Mouse (Mus musculus): Measurements from ENCODE around the gene Lrfn4. TPM values are rescaled to one million over a fixed set of nuclear protein-coding genes. Genes with fewer than 3 reads are reported as not detected.

Lrfn4 gene
- 14.1 and 18.8 TPM in 2 replicates for polyA plus RNA-seq (2014; fragmentation: Nextera tagmentation; extraction: Ambion mirVana)

DNA sequence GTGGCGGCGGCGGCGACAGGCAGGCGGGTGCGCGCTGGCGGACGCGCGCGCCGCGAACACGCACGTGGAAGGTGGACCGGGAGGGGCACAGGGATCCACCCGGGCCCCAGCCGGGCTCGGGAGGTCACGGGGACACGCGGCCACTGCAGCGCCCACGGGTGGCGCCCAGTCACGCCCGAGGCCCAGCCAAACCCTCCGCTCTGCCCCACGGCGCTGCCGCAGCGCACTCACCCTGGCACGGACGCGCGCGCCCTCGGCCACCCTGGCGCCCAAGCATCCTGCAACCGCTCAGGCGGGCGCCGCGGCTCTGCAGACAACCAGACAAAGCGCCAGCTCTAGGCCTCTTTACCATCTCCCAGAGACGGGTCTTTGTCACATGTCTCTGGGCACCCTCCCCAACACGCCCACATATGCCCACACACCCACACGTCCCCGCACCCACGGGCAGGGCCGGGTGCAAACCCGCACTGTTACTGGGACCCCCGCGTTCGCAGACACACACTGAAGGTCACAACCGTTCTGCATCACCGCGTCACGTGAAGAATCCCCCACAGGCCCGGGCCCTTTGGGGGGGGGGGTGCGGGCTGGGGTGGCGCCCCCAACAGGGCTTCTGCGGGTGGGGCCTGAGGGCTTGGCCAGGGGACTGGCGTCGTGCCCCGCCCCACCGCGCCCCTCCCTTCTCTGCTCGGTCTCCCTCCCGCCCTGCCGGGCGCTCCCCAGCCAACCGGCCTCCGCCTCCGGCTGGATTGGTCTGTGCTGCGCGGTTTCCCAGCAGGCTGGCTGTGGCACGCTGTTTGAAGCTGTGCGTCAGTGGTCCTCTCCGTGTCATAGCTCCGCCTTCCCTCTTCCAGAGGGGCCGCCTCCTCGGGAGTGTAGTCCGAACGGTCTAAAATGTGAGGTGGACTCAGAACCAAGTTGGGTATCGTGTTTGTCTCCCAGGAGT is at the start of gene Lrfn4:
Gene Lrfn4 (minus strand): TSS at position 517 of the 943 bp plus-strand sequence.
- peak within 1 kb of the TSS; percentile 89 for H3K4me3 ChIP-seq (replicated peaks; ENCODE audit: low read depth, low read length)
- H3K9ac ChIP-seq (replicated peaks; ENCODE audit: low read length), result peak within 1 kb of the TSS; percentile 98
- H3K9me3 ChIP-seq (ENCODE audit: control insufficient read depth, low read length), result no peaks in the 10 kb centered on the region
- H3K4me1 ChIP-seq (ENCODE audit: control insufficient read depth, insufficient read depth, low read length), result peaks cover 12% of the 10 kb centered on the region
- DNase-seq, result peak; percentile 94
- WGBS, result under 1% methylated on average over 82 of the region's 87 CpGs
- peak within 1 kb of the TSS; percentile 94 for H3K27ac ChIP-seq (replicated peaks; ENCODE audit: low read depth, low read length)
- no peaks in the 10 kb centered on the region for H3K27me3 ChIP-seq (ENCODE audit: control insufficient read depth, insufficient read depth, low read length)
- peak; percentile 92 for ATAC-seq (ENCODE audit: low FRiP score, low TSS enrichment)
- H3K36me3 ChIP-seq (ENCODE audit: control insufficient read depth, insufficient read depth, low read length), result peaks cover 36% of the 10 kb centered on the region
- H3K4me2 ChIP-seq (ENCODE audit: low read length), result peak within 1 kb of the TSS; percentile 83

DNA sequence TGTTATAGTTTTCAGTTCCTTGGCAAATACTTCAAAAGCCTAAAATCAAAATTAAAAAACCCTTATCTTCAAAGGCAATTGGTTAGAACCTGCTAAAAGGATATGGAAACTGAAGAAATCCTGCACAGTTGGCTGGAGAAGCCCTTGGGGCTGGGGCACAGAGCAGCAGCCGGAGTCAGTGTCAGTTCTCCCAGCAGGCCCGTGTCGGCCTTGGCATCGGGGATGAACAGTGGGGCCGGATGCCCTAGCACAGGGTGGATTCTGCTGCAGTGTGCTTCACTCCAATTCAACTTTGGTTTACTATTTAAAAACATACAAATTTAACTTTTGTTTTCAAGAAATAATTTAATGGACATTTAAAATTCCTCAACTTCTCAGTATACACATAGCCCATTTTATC is 42.7 kb upstream of the Lrfn4 start:
- DNase-seq (no peak), ATAC-seq (ENCODE audit: low FRiP score, low TSS enrichment) (no peak)
- Histone ChIP-seq H3K4me2 (ENCODE audit: low read length) (no peak overlapping the region), H3K36me3 (ENCODE audit: control insufficient read depth, insufficient read depth, low read length) (no peaks in the 10 kb centered on the region), H3K27me3 (ENCODE audit: control insufficient read depth, insufficient read depth, low read length) (no peaks in the 10 kb centered on the region), H3K4me1 (ENCODE audit: control insufficient read depth, insufficient read depth, low read length) (no peaks in the 10 kb centered on the region), H3K4me3 (replicated peaks; ENCODE audit: low read depth, low read length) (no peak overlapping the region), H3K9me3 (ENCODE audit: control insufficient read depth, low read length) (no peaks in the 10 kb centered on the region), H3K9ac (replicated peaks; ENCODE audit: low read length) (no peak overlapping the region), H3K27ac (replicated peaks; ENCODE audit: low read depth, low read length) (no peak overlapping the region)
- 93% methylated on average over 5 of the region's 5 CpGs for WGBS

DNA sequence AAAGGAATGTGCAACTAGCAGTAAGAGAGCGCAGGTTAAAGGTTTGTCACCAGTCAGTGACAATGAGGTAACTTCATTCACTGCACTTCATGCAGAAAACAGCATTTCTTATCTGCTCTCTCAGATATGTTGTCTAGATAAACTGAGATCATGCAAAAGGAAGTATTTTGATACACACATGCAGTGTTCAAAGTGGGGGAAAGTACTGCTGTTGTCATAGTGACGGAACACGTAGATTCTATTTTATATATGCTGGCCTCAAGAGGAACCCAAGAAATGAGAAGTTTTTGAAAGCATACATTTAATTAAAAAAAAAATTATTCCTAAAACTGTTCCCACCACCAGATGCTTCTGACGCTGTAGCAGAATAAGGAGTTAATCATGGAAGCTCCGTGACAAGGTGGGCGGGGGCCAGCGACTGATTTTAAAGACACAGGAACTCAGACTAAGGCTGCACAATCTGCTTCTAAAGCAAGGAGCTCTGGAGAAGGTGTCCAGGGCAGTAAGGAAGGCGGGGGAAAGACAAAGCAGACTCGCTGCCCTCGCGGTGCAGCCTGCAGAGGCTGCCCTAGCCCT is 31.5 kb upstream of the Lrfn4 start:
- no peak overlapping the region for H3K4me2 ChIP-seq (ENCODE audit: low read length)
- ATAC-seq (ENCODE audit: low FRiP score, low TSS enrichment) (no peak), DNase-seq (no peak)
- no peak overlapping the region for H3K27ac ChIP-seq (replicated peaks; ENCODE audit: low read depth, low read length)
- H3K9me3 ChIP-seq (ENCODE audit: control insufficient read depth, low read length), result no peaks in the 10 kb centered on the region
- WGBS, result 66% methylated on average over 11 of the region's 11 CpGs
- no peak overlapping the region for H3K9ac ChIP-seq (replicated peaks; ENCODE audit: low read length)
- no peaks in the 10 kb centered on the region for H3K4me1 ChIP-seq (ENCODE audit: control insufficient read depth, insufficient read depth, low read length)
- no peaks in the 10 kb centered on the region for H3K36me3 ChIP-seq (ENCODE audit: control insufficient read depth, insufficient read depth, low read length)
- H3K27me3 ChIP-seq (ENCODE audit: control insufficient read depth, insufficient read depth, low read length), result no peaks in the 10 kb centered on the region
- no peak overlapping the region for H3K4me3 ChIP-seq (replicated peaks; ENCODE audit: low read depth, low read length)

DNA sequence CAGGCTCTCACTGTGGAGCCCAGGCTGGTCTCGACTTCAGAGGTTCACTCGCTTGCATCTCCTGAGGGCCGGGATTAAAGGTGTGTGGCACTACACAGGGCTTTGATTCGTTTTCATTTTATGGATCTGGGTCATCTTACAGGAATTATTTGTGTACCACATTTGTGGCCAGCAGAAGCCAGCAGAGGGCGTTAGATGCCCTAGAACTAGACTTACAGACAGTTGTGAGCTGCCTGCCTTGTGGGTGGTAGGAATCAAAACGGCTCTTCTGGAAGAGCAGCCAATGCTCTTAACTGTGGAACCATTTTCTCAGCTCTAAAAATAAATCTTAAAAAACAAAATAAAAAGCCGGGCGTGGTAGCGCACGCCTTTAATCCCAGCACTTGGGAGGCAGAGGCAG is 28.8 kb upstream of the Lrfn4 start:
- ATAC-seq (ENCODE audit: low FRiP score, low TSS enrichment) (no peak), DNase-seq (peak; percentile 72)
- Histone ChIP-seq H3K9ac (replicated peaks; ENCODE audit: low read length) (no peak overlapping the region), H3K4me2 (ENCODE audit: low read length) (no peak overlapping the region), H3K9me3 (ENCODE audit: control insufficient read depth, low read length) (no peaks in the 10 kb centered on the region), H3K36me3 (ENCODE audit: control insufficient read depth, insufficient read depth, low read length) (no peaks in the 10 kb centered on the region), H3K4me3 (replicated peaks; ENCODE audit: low read depth, low read length) (no peak overlapping the region), H3K27me3 (ENCODE audit: control insufficient read depth, insufficient read depth, low read length) (no peaks in the 10 kb centered on the region), H3K4me1 (ENCODE audit: control insufficient read depth, insufficient read depth, low read length) (no peaks in the 10 kb centered on the region), H3K27ac (replicated peaks; ENCODE audit: low read depth, low read length) (no peak overlapping the region)
- WGBS, result 43% methylated on average over 10 of the region's 10 CpGs

DNA sequence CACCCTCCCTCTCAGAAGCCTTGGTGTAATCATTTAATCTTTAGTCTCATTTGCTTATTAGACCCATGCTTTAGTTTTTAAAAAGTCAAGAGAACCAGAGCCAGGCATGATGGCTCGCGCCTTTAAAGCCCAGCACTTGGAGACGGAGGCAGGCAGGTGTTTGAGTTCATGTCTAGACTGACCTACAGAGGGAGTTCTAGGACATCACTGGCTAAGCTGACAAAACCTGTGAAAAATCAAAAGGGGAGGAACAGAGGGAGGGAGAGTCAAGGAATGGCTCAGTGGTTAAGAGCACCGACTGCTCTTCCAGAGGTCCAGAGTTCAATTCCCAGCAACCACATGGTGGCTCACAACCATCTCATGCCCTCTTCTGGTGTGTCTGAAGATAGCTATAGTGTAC is 20.5 kb upstream of the Lrfn4 start:
- Histone ChIP-seq H3K27ac (replicated peaks; ENCODE audit: low read depth, low read length) (no peak overlapping the region), H3K27me3 (ENCODE audit: control insufficient read depth, insufficient read depth, low read length) (no peaks in the 10 kb centered on the region), H3K4me2 (ENCODE audit: low read length) (no peak overlapping the region), H3K4me3 (replicated peaks; ENCODE audit: low read depth, low read length) (no peak overlapping the region), H3K9me3 (ENCODE audit: control insufficient read depth, low read length) (no peaks in the 10 kb centered on the region), H3K9ac (replicated peaks; ENCODE audit: low read length) (no peak overlapping the region), H3K4me1 (ENCODE audit: control insufficient read depth, insufficient read depth, low read length) (no peaks in the 10 kb centered on the region), H3K36me3 (ENCODE audit: control insufficient read depth, insufficient read depth, low read length) (no peaks in the 10 kb centered on the region)
- 64% methylated on average over 4 of the region's 4 CpGs for WGBS
- ATAC-seq (ENCODE audit: low FRiP score, low TSS enrichment) (no peak), DNase-seq (no peak)

DNA sequence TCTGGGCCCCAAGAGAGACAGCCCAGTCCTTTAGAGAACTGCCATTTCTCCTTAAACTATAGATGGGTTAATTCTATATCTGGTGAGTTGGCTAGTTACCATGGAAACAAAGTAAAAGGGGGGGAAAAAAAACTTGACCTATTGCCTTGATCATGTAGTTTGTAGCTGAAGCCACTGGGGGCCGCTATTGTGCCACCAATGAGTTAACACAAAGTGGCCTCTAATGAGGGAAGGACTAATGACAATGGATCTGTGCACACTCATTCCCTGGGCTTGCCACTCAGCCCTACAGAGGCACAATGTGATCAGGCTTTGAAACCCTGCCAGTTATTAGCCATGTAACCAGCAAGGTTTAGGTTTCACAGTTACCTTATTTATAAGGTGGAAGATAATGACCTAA is 13.4 kb upstream of the Lrfn4 start:
- no peak for ATAC-seq (ENCODE audit: low FRiP score, low TSS enrichment)
- H3K27ac ChIP-seq (replicated peaks; ENCODE audit: low read depth, low read length), result peak overlapping the region; percentile 15; the same call in 1 of the 2 replicates
- no peak overlapping the region for H3K9ac ChIP-seq (replicated peaks; ENCODE audit: low read length)
- H3K4me2 ChIP-seq (ENCODE audit: low read length), result no peak overlapping the region
- no peaks in the 10 kb centered on the region for H3K27me3 ChIP-seq (ENCODE audit: control insufficient read depth, insufficient read depth, low read length)
- WGBS, result 0% methylated on average over 1 of the region's 1 CpGs
- H3K36me3 ChIP-seq (ENCODE audit: control insufficient read depth, insufficient read depth, low read length), result peaks cover 3% of the 10 kb centered on the region
- peaks cover 13% of the 10 kb centered on the region for H3K4me1 ChIP-seq (ENCODE audit: control insufficient read depth, insufficient read depth, low read length)
- no peaks in the 10 kb centered on the region for H3K9me3 ChIP-seq (ENCODE audit: control insufficient read depth, low read length)
- DNase-seq, result peak; percentile 90
- no peak overlapping the region for H3K4me3 ChIP-seq (replicated peaks; ENCODE audit: low read depth, low read length)

DNA sequence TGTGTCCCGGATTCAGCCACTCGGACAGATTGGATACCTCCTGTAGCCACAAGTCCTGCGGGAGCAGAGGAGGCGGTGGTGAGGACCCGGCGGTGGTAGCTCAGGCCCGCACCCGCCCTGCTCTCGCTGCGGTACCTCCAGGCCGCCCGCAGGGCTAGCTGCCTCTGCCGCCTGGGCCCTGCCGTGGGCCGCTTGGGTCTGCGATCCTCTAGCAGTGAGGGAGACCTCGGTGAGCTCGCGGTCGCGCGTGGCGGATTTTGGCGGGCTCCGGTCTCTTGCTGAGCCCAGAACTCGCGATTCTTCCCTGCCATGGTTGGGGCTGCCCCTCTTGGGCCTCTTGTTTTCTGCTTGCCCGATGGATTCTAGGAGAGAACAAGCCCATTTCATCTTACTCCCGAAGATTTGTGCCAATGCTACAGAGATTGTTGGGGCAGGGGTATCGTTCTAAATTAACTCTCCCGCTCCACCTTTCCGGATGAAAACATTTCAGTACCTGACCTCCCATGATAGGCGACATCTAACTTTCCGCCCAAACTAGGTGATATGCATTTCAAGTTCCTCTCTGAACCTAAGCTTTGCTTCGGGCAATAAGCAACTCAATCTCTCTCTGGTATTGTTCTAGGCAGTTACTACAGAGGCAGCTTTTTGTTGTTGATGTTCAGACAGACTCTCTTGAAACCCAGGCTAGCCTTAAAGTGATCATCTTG is 10.5 kb upstream of the Lrfn4 start:
- Histone ChIP-seq H3K9ac (replicated peaks; ENCODE audit: low read length) (peak overlapping the region; percentile 85), H3K4me1 (ENCODE audit: control insufficient read depth, insufficient read depth, low read length) (peaks cover 13% of the 10 kb centered on the region), H3K4me2 (ENCODE audit: low read length) (peak overlapping the region; percentile 95), H3K27ac (replicated peaks; ENCODE audit: low read depth, low read length) (peak overlapping the region; percentile 91), H3K9me3 (ENCODE audit: control insufficient read depth, low read length) (no peaks in the 10 kb centered on the region), H3K27me3 (ENCODE audit: control insufficient read depth, insufficient read depth, low read length) (no peaks in the 10 kb centered on the region), H3K36me3 (ENCODE audit: control insufficient read depth, insufficient read depth, low read length) (peaks cover 31% of the 10 kb centered on the region), H3K4me3 (replicated peaks; ENCODE audit: low read depth, low read length) (peak overlapping the region; percentile 81)
- WGBS, result 2% methylated on average over 35 of the region's 35 CpGs
- no peak for DNase-seq
- ATAC-seq (ENCODE audit: low FRiP score, low TSS enrichment), result peak; percentile 57

DNA sequence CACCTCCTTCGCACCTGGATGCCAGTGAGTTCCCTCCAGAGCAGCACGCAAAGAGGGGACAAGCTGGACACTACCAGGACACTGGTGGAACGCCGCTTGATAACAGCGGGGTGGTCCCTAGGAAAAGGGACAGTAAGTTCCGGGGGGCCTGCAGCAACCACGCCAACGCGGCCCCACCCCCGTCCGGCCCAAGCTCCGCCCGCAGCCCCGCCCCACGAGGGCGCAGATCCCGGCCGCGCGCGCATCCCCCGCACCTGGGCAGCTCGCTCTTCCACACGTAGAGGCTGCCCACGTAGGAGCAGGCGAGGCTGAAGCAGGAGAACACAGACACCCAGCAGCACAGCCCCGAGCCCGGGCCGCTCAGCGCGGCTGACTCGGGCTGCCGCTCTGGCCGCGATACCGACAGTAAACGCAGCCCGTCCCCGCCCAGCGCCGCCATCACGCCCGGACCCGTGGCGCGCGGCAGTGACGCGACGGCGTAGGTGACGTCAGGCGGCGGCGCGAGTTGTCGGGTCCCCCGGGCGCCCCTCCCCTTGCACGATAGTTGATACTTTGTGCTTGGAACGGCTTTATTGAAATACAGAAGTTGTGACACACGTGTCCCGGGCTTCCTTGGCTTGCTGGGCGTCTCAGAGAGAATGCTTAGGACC is 9.8 kb upstream of the Lrfn4 start, which contains the start of gene Rce1:
Gene Rce1 (minus strand): TSS at position 463 of the 650 bp plus-strand sequence.
- peak; percentile 97 for DNase-seq
- Histone ChIP-seq H3K36me3 (ENCODE audit: control insufficient read depth, insufficient read depth, low read length) (peaks cover 37% of the 10 kb centered on the region), H3K9me3 (ENCODE audit: control insufficient read depth, low read length) (no peaks in the 10 kb centered on the region), H3K4me3 (replicated peaks; ENCODE audit: low read depth, low read length) (peak within 1 kb of the TSS; percentile 81), H3K9ac (replicated peaks; ENCODE audit: low read length) (peak within 1 kb of the TSS; percentile 85), H3K4me1 (ENCODE audit: control insufficient read depth, insufficient read depth, low read length) (peaks cover 13% of the 10 kb centered on the region), H3K4me2 (ENCODE audit: low read length) (peak within 1 kb of the TSS; percentile 95), H3K27me3 (ENCODE audit: control insufficient read depth, insufficient read depth, low read length) (no peaks in the 10 kb centered on the region), H3K27ac (replicated peaks; ENCODE audit: low read depth, low read length) (peak within 1 kb of the TSS; percentile 91)
- under 1% methylated on average over 64 of the region's 64 CpGs for WGBS
- peak; percentile 91 for ATAC-seq (ENCODE audit: low FRiP score, low TSS enrichment)
